Comparison of ENCODE assay signal across 13 mouse cellular contexts in the genomic region with DNA sequence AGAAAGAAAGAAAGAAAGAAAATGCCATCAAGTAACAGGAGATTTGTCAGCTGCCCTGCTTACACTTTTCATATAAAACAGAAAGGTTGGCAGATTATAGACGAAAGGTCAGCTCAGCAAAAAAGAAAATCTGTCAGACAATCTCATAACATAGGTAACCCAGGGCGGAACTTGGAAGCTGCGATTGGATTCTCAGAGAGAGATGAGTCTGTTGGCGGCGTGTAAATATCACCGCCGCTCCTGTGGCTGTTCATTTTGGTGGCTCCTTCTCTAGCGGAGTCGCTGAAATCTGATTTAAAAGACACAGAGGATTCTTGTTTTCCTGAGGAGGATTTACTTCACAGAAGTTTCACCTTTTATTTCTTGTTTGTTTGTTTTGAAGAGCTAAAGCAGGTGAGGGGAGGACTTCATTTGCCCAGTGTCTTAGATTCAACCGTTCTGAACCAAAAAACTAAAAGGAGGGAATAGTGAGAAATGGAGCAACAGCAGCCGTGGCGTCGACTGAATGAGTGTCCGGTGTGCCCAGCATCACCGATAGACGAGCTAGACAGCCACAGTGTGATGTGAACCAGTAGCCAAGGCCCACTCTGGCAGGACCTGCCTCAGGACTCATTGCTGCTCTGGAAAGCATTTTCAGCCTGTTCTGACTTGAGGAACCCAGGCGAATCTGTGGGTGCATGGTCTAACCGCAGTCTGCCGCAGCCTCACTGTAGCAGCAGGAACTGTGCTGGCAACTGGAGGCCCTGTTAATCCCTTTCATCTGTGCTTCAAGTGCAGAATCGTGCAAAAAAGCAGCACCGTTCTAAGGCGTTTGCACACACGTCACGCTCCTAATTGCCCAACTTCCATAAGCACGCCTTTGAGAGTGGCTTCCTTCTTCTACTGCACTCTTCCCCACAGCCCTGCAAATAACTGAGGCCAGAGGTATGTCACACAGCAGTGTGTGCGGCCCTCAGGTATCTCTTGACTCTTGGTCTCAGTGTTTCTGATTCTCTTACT.
DNase-seq lines count a peak whose midpoint lies in the region; ATAC-seq and TF ChIP-seq lines count a peak whose summit lies in the region.
"Had no signal": no experiment of that assay in that cellular context is flagged by ENCODE, and none has a peak within 500 bp of the region (broad histone marks: within the 10 kb centered on the region; RNA-seq: fewer than 3 reads in every experiment).

No protein-coding gene starts in this region.

- H3K4me3 ChIP-seq in hindbrain, embryonic 10.5 days = no peak overlapping the region
- H3K4me3 ChIP-seq in hindbrain, embryonic 12.5 days = no peak overlapping the region
- H3K4me3 ChIP-seq in neural tube, embryonic 13.5 days = no peak overlapping the region
- no peak overlapping the region for H3K4me3 ChIP-seq in limb, embryonic 10.5 days
- H3K4me3 ChIP-seq in midbrain, postnatal 0 days (ENCODE audit: low read depth, low read length) = no peak overlapping the region
- no peak overlapping the region for H3K4me3 ChIP-seq in heart, embryonic 11.5 days (ENCODE audit: low read depth, low read length)
- H3K4me3 ChIP-seq: liver, embryonic 12.5 days had no signal

- no peak overlapping the region for H3K4me2 ChIP-seq in hindbrain, embryonic 12.5 days (replicated peaks)
- no peak overlapping the region for H3K4me2 ChIP-seq in neural tube, embryonic 13.5 days
- H3K4me2 ChIP-seq in midbrain, postnatal 0 days (ENCODE audit: low read depth, low read length, poor library complexity, severe bottlenecking) = no peak overlapping the region
- no peak overlapping the region for H3K4me2 ChIP-seq in heart, embryonic 11.5 days
- H3K4me2 ChIP-seq: liver, embryonic 12.5 days had no signal

- no peaks in the 10 kb centered on the region for H3K36me3 ChIP-seq in hindbrain, embryonic 10.5 days
- 0 out of 2 replicates have a peak, but pooled peaks cover 4% of the 10 kb centered on the region for H3K36me3 ChIP-seq in hindbrain, embryonic 12.5 days
- H3K36me3 ChIP-seq in neural tube, embryonic 13.5 days = peaks cover 4% of the 10 kb centered on the region
- peaks cover 10% of the 10 kb centered on the region for H3K36me3 ChIP-seq in limb, embryonic 10.5 days
- no peaks in the 10 kb centered on the region for H3K36me3 ChIP-seq in midbrain, postnatal 0 days (ENCODE audit: insufficient read depth, low read length)
- H3K36me3 ChIP-seq in heart, embryonic 11.5 days (ENCODE audit: control insufficient read depth, insufficient read depth, low read length) = no peaks in the 10 kb centered on the region; the same call in 1 of the 2 replicates
- H3K36me3 ChIP-seq: liver, embryonic 12.5 days had no signal

- no peak for DNase-seq in hindbrain, embryonic 10.5 days (ENCODE audit: low spot score)
- no peak for DNase-seq in neural tube, embryonic 10.5 days (ENCODE audit: extremely low spot score, low spot score)
- no peak for DNase-seq in limb, embryonic 10.5 days (ENCODE audit: low spot score)
- DNase-seq in midbrain, postnatal 0 days (ENCODE audit: low spot score) = no peak
- no peak for DNase-seq in thymus, adult 18-20 months
- DNase-seq: B cell, adult 2 months; heart, adult 18-20 months; kidney, postnatal 25 days; spleen, adult 18-20 months had no signal

- no peaks in the 10 kb centered on the region for H3K27me3 ChIP-seq in hindbrain, embryonic 10.5 days (ENCODE audit: insufficient read depth, poor library complexity, severe bottlenecking)
- no peaks in the 10 kb centered on the region for H3K27me3 ChIP-seq in hindbrain, embryonic 12.5 days
- H3K27me3 ChIP-seq in neural tube, embryonic 13.5 days = no peaks in the 10 kb centered on the region
- H3K27me3 ChIP-seq in limb, embryonic 10.5 days (ENCODE audit: low read depth, poor library complexity, severe bottlenecking) = no peaks in the 10 kb centered on the region
- no peaks in the 10 kb centered on the region for H3K27me3 ChIP-seq in midbrain, postnatal 0 days (ENCODE audit: insufficient read depth, low read length)
- H3K27me3 ChIP-seq in heart, embryonic 11.5 days (ENCODE audit: control insufficient read depth, insufficient read depth, low read length) = no peaks in the 10 kb centered on the region
- H3K27me3 ChIP-seq: liver, embryonic 12.5 days had no signal

- H3K9ac ChIP-seq in hindbrain, embryonic 12.5 days = no peak overlapping the region
- 0 out of 2 replicates have a peak overlapping the region, but pooled peaks have one; percentile 22 for H3K9ac ChIP-seq in neural tube, embryonic 13.5 days
- H3K9ac ChIP-seq in midbrain, postnatal 0 days (replicated peaks; ENCODE audit: low read length, poor library complexity, severe bottlenecking) = no peak overlapping the region
- no peak overlapping the region for H3K9ac ChIP-seq in heart, embryonic 11.5 days (ENCODE audit: low read depth, low read length)
- H3K9ac ChIP-seq: liver, embryonic 12.5 days had no signal

- peak overlapping the region; percentile 40; the same call in 1 of the 2 replicates for H3K27ac ChIP-seq in hindbrain, embryonic 10.5 days
- no peak overlapping the region for H3K27ac ChIP-seq in hindbrain, embryonic 12.5 days
- peak overlapping the region; percentile 38; the same call in 1 of the 2 replicates for H3K27ac ChIP-seq in neural tube, embryonic 13.5 days (replicated peaks)
- peak overlapping the region; percentile 77 for H3K27ac ChIP-seq in limb, embryonic 10.5 days
- H3K27ac ChIP-seq in midbrain, postnatal 0 days (ENCODE audit: low read depth, low read length) = peak overlapping the region; percentile 63
- no peak overlapping the region for H3K27ac ChIP-seq in heart, embryonic 11.5 days (ENCODE audit: low read depth, low read length)
- H3K27ac ChIP-seq: liver, embryonic 12.5 days had no signal

- no peaks in the 10 kb centered on the region for H3K4me1 ChIP-seq in hindbrain, embryonic 10.5 days (replicated peaks)
- H3K4me1 ChIP-seq in hindbrain, embryonic 12.5 days = 0 out of 2 replicates have a peak, but pooled peaks cover 6% of the 10 kb centered on the region
- H3K4me1 ChIP-seq in neural tube, embryonic 13.5 days (replicated peaks) = peaks cover 28% of the 10 kb centered on the region
- H3K4me1 ChIP-seq in limb, embryonic 10.5 days = peaks cover 42% of the 10 kb centered on the region
- H3K4me1 ChIP-seq in midbrain, postnatal 0 days (ENCODE audit: insufficient read depth, low read length) = peaks cover 7% of the 10 kb centered on the region; the same call in 1 of the 2 replicates
- H3K4me1 ChIP-seq in heart, embryonic 11.5 days (ENCODE audit: control insufficient read depth, insufficient read depth, low read length) = 0 out of 2 replicates have a peak, but pooled peaks cover 4% of the 10 kb centered on the region
- H3K4me1 ChIP-seq: liver, embryonic 12.5 days had no signal

- no peaks in the 10 kb centered on the region for H3K9me3 ChIP-seq in hindbrain, embryonic 10.5 days
- no peaks in the 10 kb centered on the region for H3K9me3 ChIP-seq in hindbrain, embryonic 12.5 days (replicated peaks)
- H3K9me3 ChIP-seq in neural tube, embryonic 13.5 days = no peaks in the 10 kb centered on the region
- H3K9me3 ChIP-seq in limb, embryonic 10.5 days (replicated peaks) = no peaks in the 10 kb centered on the region
- no peaks in the 10 kb centered on the region for H3K9me3 ChIP-seq in midbrain, postnatal 0 days (ENCODE audit: low read length)
- no peaks in the 10 kb centered on the region for H3K9me3 ChIP-seq in heart, embryonic 11.5 days (replicated peaks; ENCODE audit: control insufficient read depth, low read length)
- H3K9me3 ChIP-seq: liver, embryonic 12.5 days had no signal

- no peak for ATAC-seq in hindbrain, embryonic 12.5 days (ENCODE audit: low FRiP score)
- ATAC-seq in neural tube, embryonic 13.5 days (ENCODE audit: low read depth) = no peak
- ATAC-seq in midbrain, postnatal 0 days (ENCODE audit: low FRiP score) = peak; percentile 56; the same call in 1 of the 2 replicates
- ATAC-seq in heart, embryonic 11.5 days (replicated peaks; ENCODE audit: insufficient number of reproducible peaks, low FRiP score, low TSS enrichment) = no peak
- ATAC-seq: liver, embryonic 12.5 days had no signal

- no peak for TF ChIP-seq CTCF in midbrain, postnatal 0 days (IDR thresholded peaks at IDR 0.05)

- 86% methylated on average over 26 of the region's 26 CpGs for WGBS in hindbrain, embryonic 10.5 days
- WGBS in hindbrain, embryonic 12.5 days = 81% methylated on average over 26 of the region's 26 CpGs
- 78% methylated on average over 26 of the region's 26 CpGs for WGBS in neural tube, embryonic 13.5 days
- WGBS in limb, embryonic 10.5 days = 81% methylated on average over 26 of the region's 26 CpGs
- WGBS in midbrain, postnatal 0 days = 40% methylated on average over 26 of the region's 26 CpGs
- 83% methylated on average over 26 of the region's 26 CpGs for WGBS in heart, embryonic 11.5 days (ENCODE audit: insufficient replicate concordance)

Comparison
In these comparisons a context has a peak if more than half of its experiments do, and no peak if none do; other contexts are left out.
1. H3K27ac ChIP-seq: peak in hindbrain, embryonic 10.5 days (single experiment), neural tube, embryonic 13.5 days (single experiment), limb, embryonic 10.5 days (single experiment) and midbrain, postnatal 0 days (single experiment); none in hindbrain, embryonic 12.5 days (single experiment) and heart, embryonic 11.5 days (single experiment).